In the genomic region with DNA sequence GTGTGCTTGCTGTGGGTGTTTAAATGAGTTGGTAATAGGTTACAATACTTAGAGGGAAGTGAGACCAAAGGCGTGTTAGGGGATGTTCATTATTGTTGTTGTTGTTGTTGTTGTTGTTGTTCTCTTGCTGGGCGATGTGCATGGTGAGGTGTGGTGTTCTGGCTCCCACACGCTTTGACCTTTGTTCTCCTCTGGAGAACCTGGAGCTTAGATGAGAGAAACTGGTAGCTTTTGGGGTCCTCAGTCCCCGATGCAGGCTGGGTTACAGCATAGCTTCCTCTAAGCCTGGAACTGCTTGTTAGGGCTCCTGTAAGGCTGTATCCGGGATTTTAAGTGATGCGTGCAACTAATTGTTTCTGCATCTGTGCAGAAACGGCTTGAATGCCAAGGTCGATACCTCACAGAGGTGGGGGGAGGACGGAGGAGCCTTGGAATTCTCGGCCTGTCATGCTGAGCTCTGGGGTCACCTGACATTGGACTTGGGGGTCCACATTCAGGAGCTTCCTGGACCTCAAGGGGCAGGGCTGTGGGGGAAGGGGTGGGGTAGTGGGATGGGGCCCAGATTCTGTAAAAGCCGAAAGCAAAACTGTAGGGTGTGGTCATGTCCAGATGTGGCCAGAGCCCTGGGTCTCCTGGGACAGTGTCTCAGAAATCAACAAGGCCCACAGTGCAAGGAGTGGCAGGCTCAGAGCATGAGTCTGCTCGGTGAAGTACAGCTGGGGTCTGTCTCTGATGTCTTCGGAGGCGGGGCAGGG, we compare ENCODE assay signal across 1 mouse cellular context.
TF ChIP-seq lines count a peak whose summit lies in the region.

No protein-coding gene starts in this region.

TF ChIP-seq in MEL, 35 proteins besides CTCF, POLR2A, EP300 and RAD21:
- TF ChIP-seq GATA1 (IDR thresholded peaks at IDR 0.05; ENCODE audit: low read depth, low read length) (no peak), USF1 (IDR thresholded peaks at IDR 0.05; ENCODE audit: low read depth, low read length) (no peak), GABPA (IDR thresholded peaks at IDR 0.05; ENCODE audit: low read depth, low read length) (no peak)
